Mouse (Mus musculus): Measurements from ENCODE around the gene Osbpl8. TPM values are rescaled to one million over a fixed set of nuclear protein-coding genes. Genes with fewer than 3 reads are reported as not detected.
A peak's percentile ranks its signal among the peaks of the same experiment; 100 is the strongest.

The Osbpl8 gene
- total and polyA plus RNA-seq, 2 experiments = 3.7 to 30.0 TPM

GRCm38 (mm10) chr10:111183634-111184270 is 19.2 kb downstream of the Osbpl8 start:
- TF ChIP-seq POLR2A (IDR thresholded peaks at IDR 0.05; ENCODE audit: extremely low read depth, insufficient read depth, low read length) (no peak), CTCF (IDR thresholded peaks at IDR 0.05; ENCODE audit: low read depth, low read length) (no peak)
- DNase-seq (ENCODE audit: extremely low read depth, low read depth, low spot score) = no peak
- Histone ChIP-seq H3K4me1 (ENCODE audit: control insufficient read depth, insufficient read depth, low read length) (peaks cover 17% of the 10 kb centered on the region), H3K4me3 (ENCODE audit: insufficient read depth, low read depth, low read length) (no peak overlapping the region), H3K27ac (replicated peaks; ENCODE audit: insufficient read depth, low read depth, low read length) (no peak overlapping the region), H3K36me3 (ENCODE audit: control insufficient read depth, insufficient read depth, low read length) (no peaks in the 10 kb centered on the region), H3K79me2 (ENCODE audit: control insufficient read depth, insufficient read depth, low read length) (peaks cover 46% of the 10 kb centered on the region), H3K9ac (ENCODE audit: low read depth, low read length) (no peak overlapping the region), H3K27me3 (ENCODE audit: control insufficient read depth, insufficient read depth, low read length) (no peaks in the 10 kb centered on the region)
- WGBS = 89% methylated on average over 7 of the region's 7 CpGs

- peak; percentile 38 for DNase-seq (ENCODE audit: extremely low read depth, low read depth, low spot score)
- Histone ChIP-seq H3K27me3 (ENCODE audit: control insufficient read depth, insufficient read depth, low read length) (no peaks in the 10 kb centered on the region), H3K4me3 (ENCODE audit: insufficient read depth, low read depth, low read length) (no peak overlapping the region), H3K79me2 (ENCODE audit: control insufficient read depth, insufficient read depth, low read length) (peaks cover 43% of the 10 kb centered on the region), H3K36me3 (ENCODE audit: control insufficient read depth, insufficient read depth, low read length) (no peaks in the 10 kb centered on the region), H3K27ac (replicated peaks; ENCODE audit: insufficient read depth, low read depth, low read length) (no peak overlapping the region), H3K9ac (ENCODE audit: low read depth, low read length) (no peak overlapping the region), H3K4me1 (ENCODE audit: control insufficient read depth, insufficient read depth, low read length) (peaks cover 7% of the 10 kb centered on the region; the same call in 1 of the 2 replicates)
- peak; percentile 12; the same call in 1 of the 2 replicates for TF ChIP-seq CTCF (IDR thresholded peaks at IDR 0.05; ENCODE audit: low read depth, low read length)
- no peak for TF ChIP-seq POLR2A (IDR thresholded peaks at IDR 0.05; ENCODE audit: extremely low read depth, insufficient read depth, low read length)
- WGBS = 87% methylated on average over 1 of the region's 1 CpGs
These were observed 21.2 kb downstream of the Osbpl8 start for GRCm38 (mm10) chr10:111185574-111186269.

GRCm38 (mm10) chr10:111189022-111189555 is 24.5 kb downstream of the Osbpl8 start:
- WGBS = 40% methylated on average over 4 of the region's 4 CpGs
- H3K27me3 ChIP-seq (ENCODE audit: control insufficient read depth, insufficient read depth, low read length) = no peaks in the 10 kb centered on the region
- TF ChIP-seq POLR2A (IDR thresholded peaks at IDR 0.05; ENCODE audit: extremely low read depth, insufficient read depth, low read length) = no peak
- TF ChIP-seq CTCF (IDR thresholded peaks at IDR 0.05; ENCODE audit: low read depth, low read length) = no peak
- DNase-seq (ENCODE audit: extremely low read depth, low read depth, low spot score) = peak; percentile 73
- H3K9ac ChIP-seq (ENCODE audit: low read depth, low read length) = no peak overlapping the region
- peaks cover 42% of the 10 kb centered on the region for H3K79me2 ChIP-seq (ENCODE audit: control insufficient read depth, insufficient read depth, low read length)
- no peak overlapping the region for H3K4me3 ChIP-seq (ENCODE audit: insufficient read depth, low read depth, low read length)
- H3K4me1 ChIP-seq (ENCODE audit: control insufficient read depth, insufficient read depth, low read length) = peaks cover 3% of the 10 kb centered on the region; the same call in 1 of the 2 replicates
- H3K36me3 ChIP-seq (ENCODE audit: control insufficient read depth, insufficient read depth, low read length) = no peaks in the 10 kb centered on the region
- H3K27ac ChIP-seq (replicated peaks; ENCODE audit: insufficient read depth, low read depth, low read length) = no peak overlapping the region

GRCm38 (mm10) chr10:111190110-111190795 is 25.7 kb downstream of the Osbpl8 start:
- Histone ChIP-seq H3K36me3 (ENCODE audit: control insufficient read depth, insufficient read depth, low read length) (no peaks in the 10 kb centered on the region), H3K4me3 (ENCODE audit: insufficient read depth, low read depth, low read length) (no peak overlapping the region), H3K27me3 (ENCODE audit: control insufficient read depth, insufficient read depth, low read length) (no peaks in the 10 kb centered on the region), H3K79me2 (ENCODE audit: control insufficient read depth, insufficient read depth, low read length) (peaks cover 40% of the 10 kb centered on the region), H3K9ac (ENCODE audit: low read depth, low read length) (no peak overlapping the region), H3K4me1 (ENCODE audit: control insufficient read depth, insufficient read depth, low read length) (peaks cover 3% of the 10 kb centered on the region; the same call in 1 of the 2 replicates), H3K27ac (replicated peaks; ENCODE audit: insufficient read depth, low read depth, low read length) (no peak overlapping the region)
- 91% methylated on average over 6 of the region's 6 CpGs for WGBS
- TF ChIP-seq CTCF (IDR thresholded peaks at IDR 0.05; ENCODE audit: low read depth, low read length) (no peak), POLR2A (IDR thresholded peaks at IDR 0.05; ENCODE audit: extremely low read depth, insufficient read depth, low read length) (no peak)
- DNase-seq (ENCODE audit: extremely low read depth, low read depth, low spot score) = no peak

- DNase-seq (ENCODE audit: extremely low read depth, low read depth, low spot score) = peak; percentile 72
- no peak overlapping the region; the same call in 1 of the 2 replicates for H3K27ac ChIP-seq (replicated peaks; ENCODE audit: insufficient read depth, low read depth, low read length)
- no peak overlapping the region for H3K9ac ChIP-seq (ENCODE audit: low read depth, low read length)
- TF ChIP-seq CTCF (IDR thresholded peaks at IDR 0.05; ENCODE audit: low read depth, low read length) (no peak), POLR2A (IDR thresholded peaks at IDR 0.05; ENCODE audit: extremely low read depth, insufficient read depth, low read length) (no peak)
- peaks cover 8% of the 10 kb centered on the region for H3K4me1 ChIP-seq (ENCODE audit: control insufficient read depth, insufficient read depth, low read length)
- WGBS = 44% methylated on average over 4 of the region's 4 CpGs
- H3K27me3 ChIP-seq (ENCODE audit: control insufficient read depth, insufficient read depth, low read length) = no peaks in the 10 kb centered on the region
- no peak overlapping the region for H3K4me3 ChIP-seq (ENCODE audit: insufficient read depth, low read depth, low read length)
- H3K36me3 ChIP-seq (ENCODE audit: control insufficient read depth, insufficient read depth, low read length) = no peaks in the 10 kb centered on the region
- H3K79me2 ChIP-seq (ENCODE audit: control insufficient read depth, insufficient read depth, low read length) = peaks cover 45% of the 10 kb centered on the region
These were observed 29.0 kb downstream of the Osbpl8 start for GRCm38 (mm10) chr10:111193536-111193935.

All from liver, adult 2 months (tissue).